Mouse (Mus musculus) layer of hippocampus, postnatal 36 days (tissue): ENCODE results near the gene Pecr. TPM values are rescaled to one million over a fixed set of nuclear protein-coding genes. Genes with fewer than 3 reads are reported as not detected.

ENCODE experiments used
- DNase-seq, 2 experiments: peaks; one replicate each; pipeline ENCODE4 v3.0.0; 2022
- total RNA-seq, 2 experiments: library from RNA; stranded (reverse); gene quantifications; 2 replicates each; pipeline ENCODE4 v1.2.3; 2021

The Pecr gene
- total RNA-seq, result 1 to 10 TPM; 4.4 to 4.8 TPM

GRCm38 (mm10) chr1:72283992-72284485 is at the start of gene Pecr, which contains the start of gene Tmem169:
TSS of gene Pecr (minus strand) at chr1:72284314.
TSS of gene Tmem169 (plus strand) at chr1:72284369.
- DNase-seq, result peak; percentile 92

GRCm38 (mm10) chr1:72326162-72326821 is 42.2 kb upstream of the Pecr start:
- DNase-seq, result no peak

- no peak for DNase-seq
These were observed 39.1 kb upstream of the Pecr start for GRCm38 (mm10) chr1:72323248-72323647.

- no peak for DNase-seq
These were observed 36.6 kb upstream of the Pecr start for GRCm38 (mm10) chr1:72320759-72321158.

GRCm38 (mm10) chr1:72316901-72317300 is 32.8 kb upstream of the Pecr start:
- DNase-seq, result no peak

GRCm38 (mm10) chr1:72316409-72316808 is 32.3 kb upstream of the Pecr start:
- no peak for DNase-seq

GRCm38 (mm10) chr1:72315447-72315846 is 31.3 kb upstream of the Pecr start:
- no peak for DNase-seq

- DNase-seq, result no peak
These were observed 29.4 kb upstream of the Pecr start for GRCm38 (mm10) chr1:72313399-72314039.

GRCm38 (mm10) chr1:72312701-72313398 is 28.7 kb upstream of the Pecr start:
- DNase-seq, result no peak

GRCm38 (mm10) chr1:72309744-72310424 is 25.8 kb upstream of the Pecr start:
- DNase-seq, result no peak

GRCm38 (mm10) chr1:72308919-72309318 is 24.8 kb upstream of the Pecr start:
- DNase-seq, result no peak

- DNase-seq, result peak; percentile 90 to 92
These were observed 23.2 kb upstream of the Pecr start, which contains the start of gene Xrcc5 for GRCm38 (mm10) chr1:72307317-72307798. TSS of gene Xrcc5 (plus strand) at chr1:72307421.

- no peak for DNase-seq
These were observed 22.6 kb upstream of the Pecr start for GRCm38 (mm10) chr1:72306679-72307181.

- DNase-seq, result no peak
These were observed 22.1 kb upstream of the Pecr start for GRCm38 (mm10) chr1:72306241-72306640.

- DNase-seq, result no peak
These were observed 17.7 kb upstream of the Pecr start for GRCm38 (mm10) chr1:72301845-72302244.

- no peak for DNase-seq
These were observed 11.6 kb upstream of the Pecr start for GRCm38 (mm10) chr1:72295746-72296145.

- no peak for DNase-seq
These were observed 10.0 kb upstream of the Pecr start for GRCm38 (mm10) chr1:72293869-72294663.

GRCm38 (mm10) chr1:72291925-72292324 is 7.8 kb upstream of the Pecr start:
- no peak for DNase-seq

GRCm38 (mm10) chr1:72291421-72291820 is 7.3 kb upstream of the Pecr start:
- no peak for DNase-seq

- DNase-seq, result no peak
These were observed 6.8 kb upstream of the Pecr start for GRCm38 (mm10) chr1:72290896-72291295.

- no peak for DNase-seq
These were observed 4.5 kb upstream of the Pecr start for GRCm38 (mm10) chr1:72288527-72289150.
